In the genomic region with DNA sequence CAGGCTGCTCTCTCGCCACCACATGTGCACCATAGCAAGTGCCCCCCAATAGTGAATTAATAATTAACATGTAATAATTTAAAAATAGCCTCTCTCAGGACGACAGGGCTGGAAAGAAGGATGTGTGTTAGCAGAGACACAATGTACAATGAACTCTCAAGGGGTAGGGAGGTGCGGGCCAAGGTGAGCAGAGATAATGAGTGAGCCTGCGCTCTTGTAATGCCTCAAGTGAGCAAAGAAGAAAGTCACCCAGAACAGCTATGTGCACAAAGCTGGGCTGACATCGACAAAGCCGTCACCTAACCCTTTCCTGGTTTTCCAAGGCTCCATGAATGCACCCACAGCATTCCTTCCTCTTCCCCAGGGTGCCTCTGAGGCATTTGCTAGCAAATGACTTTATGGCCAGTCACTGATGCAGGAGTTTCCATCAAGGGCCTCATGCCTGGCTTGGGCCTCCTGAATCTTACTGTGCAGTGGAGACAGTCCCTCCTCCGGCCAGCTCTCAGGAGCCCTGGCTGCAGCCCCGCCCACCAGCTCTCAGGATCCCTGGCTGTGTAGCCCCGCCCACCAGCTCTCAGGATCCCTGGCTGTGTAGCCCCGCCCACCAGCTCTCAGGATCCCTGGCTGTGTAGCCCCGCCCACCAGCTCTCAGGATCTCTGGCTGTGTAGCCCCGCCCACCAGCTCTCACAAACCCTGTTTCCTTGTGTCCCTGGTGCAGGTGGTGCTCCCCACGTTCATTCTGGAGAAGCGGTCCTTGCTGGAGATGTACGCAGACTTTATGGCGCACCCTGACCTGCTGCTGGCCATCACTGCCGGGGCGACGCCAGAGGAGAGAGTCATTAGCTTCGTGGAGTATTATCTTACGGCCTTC, we compare ENCODE assay signal across 8 mouse cellular contexts.
DNase-seq lines count a peak whose midpoint lies in the region; TF ChIP-seq lines count a peak whose summit lies in the region.

No protein-coding gene starts in this region.

- H3K4me1 ChIP-seq in E14TG2a.4 (replicated peaks; ENCODE audit: low read depth, low read length): peaks cover 61% of the 10 kb centered on the region
- no peaks in the 10 kb centered on the region; the same call in 1 of the 2 replicates for H3K4me1 ChIP-seq in lung, adult 2 months (ENCODE audit: control insufficient read depth, insufficient read depth, low read length)
- H3K4me1 ChIP-seq in heart, adult 2 months (ENCODE audit: control insufficient read depth, insufficient read depth, low read length): no peaks in the 10 kb centered on the region

- peak; percentile 67 for DNase-seq in WW6 (ENCODE audit: low read depth, low spot score)
- DNase-seq in kidney, adult 11 months: peak; percentile 12
- DNase-seq in lung, adult 2 months: peak; percentile 32
- peak; percentile 66 for DNase-seq in testis, postnatal 14 days (ENCODE audit: low spot score)
- DNase-seq in left cerebral cortex, postnatal 36 days (ENCODE audit: low spot score in 2 of 2): no peak
- no peak for DNase-seq in thymus, postnatal 10 days (ENCODE audit: low spot score in 2 of 2)
- no peak for DNase-seq in heart, adult 2 months

- H3K9me3 ChIP-seq in E14TG2a.4 (ENCODE audit: low read length): no peaks in the 10 kb centered on the region

- no peak for TF ChIP-seq POLR2A in lung, adult 2 months (IDR thresholded peaks at IDR 0.05; ENCODE audit: borderline replicate concordance, extremely low read depth, low read depth, low read length)
- no peak for TF ChIP-seq POLR2A in heart, adult 2 months (IDR thresholded peaks at IDR 0.05; ENCODE audit: insufficient read depth, low read depth, low read length)

- no peak for TF ChIP-seq EP300 in heart, adult 2 months (IDR thresholded peaks at IDR 0.05; ENCODE audit: insufficient read depth, low read depth, low read length)

- no peak overlapping the region for H3K9ac ChIP-seq in heart, adult 2 months (ENCODE audit: low read depth, low read length)

- no peak for TF ChIP-seq CTCF in E14TG2a.4 (conservative IDR thresholded peaks at IDR 0.05; ENCODE audit: low read length)
- TF ChIP-seq CTCF in lung, adult 2 months (IDR thresholded peaks at IDR 0.05; ENCODE audit: insufficient read depth, low read length): no peak
- TF ChIP-seq CTCF in heart, adult 2 months (IDR thresholded peaks at IDR 0.05): no peak

- no peak overlapping the region for H3K27ac ChIP-seq in heart, adult 2 months

- H3K4me3 ChIP-seq in E14TG2a.4 (replicated peaks; ENCODE audit: low read length): peak overlapping the region; percentile 70
- H3K4me3 ChIP-seq in lung, adult 2 months (replicated peaks; ENCODE audit: extremely low read depth, low read depth, low read length): no peak overlapping the region
- H3K4me3 ChIP-seq in heart, adult 2 months: no peak overlapping the region

- intact Hi-C loops in left cerebral cortex, postnatal 36 days (cut with DNase I): no loop called here
- intact Hi-C loops in heart, adult 2 months (cut with DNase I): no loop called here

- no peaks in the 10 kb centered on the region for H3K79me2 ChIP-seq in heart, adult 2 months (replicated peaks; ENCODE audit: control insufficient read depth, insufficient read depth, low read length)

- H3K27me3 ChIP-seq in E14TG2a.4 (ENCODE audit: insufficient read depth, low read length): no peaks in the 10 kb centered on the region
- no peaks in the 10 kb centered on the region for H3K27me3 ChIP-seq in heart, adult 2 months (ENCODE audit: control insufficient read depth, insufficient read depth, low read length)

- 0 out of 2 replicates have a peak, but pooled peaks cover 4% of the 10 kb centered on the region for H3K36me3 ChIP-seq in E14TG2a.4 (ENCODE audit: insufficient read depth, low read length)
- H3K36me3 ChIP-seq in heart, adult 2 months (ENCODE audit: control insufficient read depth, insufficient read depth, low read length): no peaks in the 10 kb centered on the region

- 56% methylated on average over 21 of the region's 21 CpGs for WGBS in lung, adult 2 months
- WGBS in heart, adult 2 months: 69% methylated on average over 21 of the region's 21 CpGs

Comparison
In these comparisons a context has a peak if more than half of its experiments do, and no peak if none do; other contexts are left out.
1. DNase-seq: peak in WW6 (single experiment), kidney, adult 11 months (single experiment), lung, adult 2 months (single experiment) and testis, postnatal 14 days (single experiment); none in left cerebral cortex, postnatal 36 days (0 of 2), thymus, postnatal 10 days (0 of 2) and heart, adult 2 months (0 of 2).